Mouse (Mus musculus) frontal cortex, postnatal 14 days (tissue): Measurements from ENCODE around the gene 1810013L24Rik.
A peak's percentile ranks its signal among the peaks of the same experiment; 100 is the strongest.

ENCODE experiments used
- DNase-seq, 2 experiments: peaks; one replicate each; pipeline ENCODE4 v3.0.0; 2022; ENCODE audit warnings: low spot score in 2 of 2

1810013L24Rik gene

GRCm38 (mm10) chr16:8829564-8830359 lies at the start of gene 1810013L24Rik:
1810013L24Rik (plus strand) TSS chr16:8830100.
- peak; percentile 97 to 99 for DNase-seq

GRCm38 (mm10) chr16:8780187-8780586 lies 49.7 kb upstream of the 1810013L24Rik start:
- no peak for DNase-seq

- no peak for DNase-seq
These were observed 48.7 kb upstream of the 1810013L24Rik start for GRCm38 (mm10) chr16:8781191-8781590.

GRCm38 (mm10) chr16:8781660-8782059 lies 48.2 kb upstream of the 1810013L24Rik start:
- no peak for DNase-seq

- no peak for DNase-seq
These were observed 46.5 kb upstream of the 1810013L24Rik start for GRCm38 (mm10) chr16:8783198-8783913.

- DNase-seq, result peak in 1 of 2 experiments; percentile 8
These were observed 45.1 kb upstream of the 1810013L24Rik start for GRCm38 (mm10) chr16:8784753-8785152.

- no peak for DNase-seq
These were observed 39.0 kb upstream of the 1810013L24Rik start for GRCm38 (mm10) chr16:8790886-8791285.

- no peak for DNase-seq
These were observed 37.8 kb upstream of the 1810013L24Rik start, which contains the start of gene Usp7 for GRCm38 (mm10) chr16:8791949-8792557. Usp7 (minus strand) TSS chr16:8792308.

GRCm38 (mm10) chr16:8794952-8795351 lies 34.9 kb upstream of the 1810013L24Rik start:
- DNase-seq, result no peak

- DNase-seq, result no peak
These were observed 34.0 kb upstream of the 1810013L24Rik start for GRCm38 (mm10) chr16:8795906-8796305.

- DNase-seq, result no peak
These were observed 23.2 kb upstream of the 1810013L24Rik start for GRCm38 (mm10) chr16:8806703-8807102.

GRCm38 (mm10) chr16:8810399-8811127 lies 19.3 kb upstream of the 1810013L24Rik start:
- DNase-seq, result no peak

GRCm38 (mm10) chr16:8817872-8818271 lies 12.0 kb upstream of the 1810013L24Rik start:
- no peak for DNase-seq

GRCm38 (mm10) chr16:8821429-8821828 lies 8.5 kb upstream of the 1810013L24Rik start:
- no peak for DNase-seq

GRCm38 (mm10) chr16:8822586-8822985 lies 7.3 kb upstream of the 1810013L24Rik start:
- no peak for DNase-seq

GRCm38 (mm10) chr16:8823661-8824060 lies 6.2 kb upstream of the 1810013L24Rik start:
- DNase-seq, result no peak

- DNase-seq, result no peak
These were observed 2.5 kb upstream of the 1810013L24Rik start for GRCm38 (mm10) chr16:8827366-8827765.

- DNase-seq, result peak in 1 of 2 experiments; percentile 33
These were observed 1.0 kb upstream of the 1810013L24Rik start for GRCm38 (mm10) chr16:8828636-8829563.

- DNase-seq, result peak; percentile 37 to 55
These were observed 721 bp downstream of the 1810013L24Rik start for GRCm38 (mm10) chr16:8830431-8831211.

- no peak for DNase-seq
These were observed 1.3 kb downstream of the 1810013L24Rik start for GRCm38 (mm10) chr16:8831241-8831640.
